Mouse (Mus musculus) CH12.LX (cell line): ENCODE results near the gene Chst8. TPM values are rescaled to one million over a fixed set of nuclear protein-coding genes. Genes with fewer than 3 reads are reported as not detected.

ENCODE experiments used
- DNase-seq: peaks from one replicate; pipeline ENCODE4 v3.0.0-alpha.2; 2013; ENCODE audit errors: extremely low read depth
- H3K27ac ChIP-seq: 2 replicates; pipeline ENCODE4 v1.5.1; 2012; ENCODE audit warnings: low read depth, mild to moderate bottlenecking, control low read depth, moderate library complexity; ENCODE audit not compliant: insufficient read depth
- H3K27me3 ChIP-seq: replicated peaks from 2 replicates; pipeline ENCODE3; 2012; ENCODE audit warnings: inconsistent platforms
- H3K36me3 ChIP-seq, 2 experiments: replicated peaks in 1 of 2; 2 replicates each; pipeline versions ENCODE3 to v1.6.1; 2012; ENCODE audit warnings: inconsistent platforms in 1 of 2, low read length in 1 of 2, mild to moderate bottlenecking in 1 of 2, mixed read lengths in 1 of 2, moderate library complexity in 1 of 2; ENCODE audit not compliant: control insufficient read depth in 1 of 2, insufficient read depth in 1 of 2
- H3K4me1 ChIP-seq, 2 experiments: 2 replicates each; pipeline ENCODE4 v1.6.1; 2012; ENCODE audit warnings: inconsistent platforms in 1 of 2, moderate library complexity in 1 of 2; ENCODE audit not compliant: insufficient read depth in 2 of 2, control insufficient read depth in 1 of 2
- H3K4me2 ChIP-seq: 2 replicates; pipeline ENCODE4 v1.6.1; 2012; ENCODE audit warnings: low read depth, mild to moderate bottlenecking, control low read depth; ENCODE audit not compliant: poor library complexity, insufficient read depth, severe bottlenecking
- H3K4me3 ChIP-seq, 3 experiments: fragments of 150-350 bp in 1 of 3; sonication (generic) in 1 of 3; replicated peaks in 1 of 3; 2 replicates each; pipeline versions ENCODE3 to v1.5.1; 2011 to 2012; ENCODE audit warnings: low read depth in 2 of 3, low read length in 2 of 3, mild to moderate bottlenecking in 2 of 3, moderate library complexity in 2 of 3, control low read depth in 1 of 3, improper control_type of control experiment in 1 of 3, inconsistent platforms in 1 of 3, mixed read lengths in 1 of 3; ENCODE audit not compliant: poor library complexity in 1 of 3
- H3K79me2 ChIP-seq: replicated peaks from 2 replicates; pipeline ENCODE4 v1.6.1; 2012; ENCODE audit warnings: mild to moderate bottlenecking, moderate library complexity; ENCODE audit not compliant: control insufficient read depth, poor library complexity, insufficient read depth, severe bottlenecking; ENCODE audit errors: extremely low read depth
- H3K9ac ChIP-seq: 2 replicates; pipeline ENCODE4 v1.6.1; 2012; ENCODE audit warnings: low read depth, mild to moderate bottlenecking, control low read depth, moderate library complexity; ENCODE audit not compliant: insufficient read depth
- H3K9me3 ChIP-seq: replicated peaks from 2 replicates; pipeline ENCODE3; 2012; ENCODE audit warnings: low read length, inconsistent platforms, mixed read lengths
- BHLHE40 ChIP-seq: IDR thresholded peaks from 2 replicates; pipeline ENCODE4 v1.6.1; 2011; ENCODE audit warnings: mild to moderate bottlenecking, low read depth, low read length, improper control_type of control experiment
- CHD2 ChIP-seq: IDR thresholded peaks from 2 replicates; pipeline ENCODE4 v1.6.1; 2011; ENCODE audit warnings: low read length, improper control_type of control experiment
- E2F4 ChIP-seq: IDR thresholded peaks from 2 replicates; pipeline ENCODE4 v1.6.1; 2011; ENCODE audit warnings: low read depth, low read length, improper control_type of control experiment; ENCODE audit not compliant: insufficient replicate concordance
- ETS1 ChIP-seq: conservative IDR thresholded peaks from 2 replicates; pipeline ENCODE4 v1.6.1; 2012; ENCODE audit warnings: low read depth, mild to moderate bottlenecking, inconsistent platforms, low read length, improper control_type of control experiment, moderate library complexity
- GABPA ChIP-seq: IDR thresholded peaks from 2 replicates; pipeline ENCODE4 v1.6.1; 2012; ENCODE audit warnings: low read depth, low read length, improper control_type of control experiment, inconsistent platforms; ENCODE audit not compliant: insufficient replicate concordance
- HCFC1 ChIP-seq: IDR thresholded peaks from 2 replicates; pipeline ENCODE4 v1.6.1; 2012; ENCODE audit warnings: low read depth, mild to moderate bottlenecking, inconsistent platforms, low read length, improper control_type of control experiment
- IRF4 ChIP-seq: IDR thresholded peaks from 2 replicates; pipeline ENCODE4 v1.6.1; 2014; ENCODE audit warnings: low read depth, mild to moderate bottlenecking, inconsistent platforms, low read length, improper control_type of control experiment
- JUN ChIP-seq: IDR thresholded peaks from 2 replicates; pipeline ENCODE4 v1.6.1; 2011; ENCODE audit warnings: low read depth, mild to moderate bottlenecking, low read length, improper control_type of control experiment, moderate library complexity; ENCODE audit not compliant: insufficient read depth
- KAT2A ChIP-seq: IDR thresholded peaks from 2 replicates; pipeline ENCODE4 v1.6.1; 2012; ENCODE audit warnings: low read length, improper control_type of control experiment, inconsistent platforms; ENCODE audit not compliant: insufficient replicate concordance
- MAFK ChIP-seq: IDR thresholded peaks from 2 replicates; pipeline ENCODE4 v1.6.1; 2011; ENCODE audit warnings: low read length, improper control_type of control experiment; ENCODE audit not compliant: insufficient replicate concordance
- MAX ChIP-seq: IDR thresholded peaks from 2 replicates; pipeline ENCODE4 v1.6.1; 2011; ENCODE audit warnings: low read length, improper control_type of control experiment
- MEF2A ChIP-seq: IDR thresholded peaks from 2 replicates; pipeline ENCODE4 v1.6.1; 2014; ENCODE audit warnings: low read depth, mild to moderate bottlenecking, inconsistent platforms, low read length, improper control_type of control experiment, borderline replicate concordance
- MXI1 ChIP-seq: IDR thresholded peaks from 2 replicates; pipeline ENCODE4 v1.6.1; 2011; ENCODE audit warnings: mild to moderate bottlenecking, low read depth, low read length, improper control_type of control experiment
- MYC ChIP-seq: IDR thresholded peaks from 2 replicates; pipeline ENCODE4 v1.6.1; 2011; ENCODE audit warnings: low read depth, mild to moderate bottlenecking, improper control_type of control experiment, low read length
- NELFE ChIP-seq: IDR thresholded peaks from 2 replicates; pipeline ENCODE4 v1.6.1; 2011; ENCODE audit warnings: low read depth, low read length, improper control_type of control experiment
- NRF1 ChIP-seq: IDR thresholded peaks from 2 replicates; pipeline ENCODE4 v1.6.1; 2014; ENCODE audit warnings: low read depth, mild to moderate bottlenecking, inconsistent platforms, low read length, improper control_type of control experiment, moderate library complexity
- PAX5 ChIP-seq: IDR thresholded peaks from 2 replicates; pipeline ENCODE4 v1.6.1; 2012; ENCODE audit warnings: low read length, inconsistent platforms, mixed read lengths
- POLR2A ChIP-seq: IDR thresholded peaks from 2 replicates; pipeline ENCODE4 v1.6.1; 2011; ENCODE audit warnings: low read depth, mild to moderate bottlenecking, improper control_type of control experiment, low read length
- POLR2AphosphoS2 ChIP-seq: IDR thresholded peaks from 2 replicates; pipeline ENCODE4 v1.6.1; 2011; ENCODE audit warnings: low read depth, low read length, improper control_type of control experiment
- RAD21 ChIP-seq: IDR thresholded peaks from 2 replicates; pipeline ENCODE4 v1.6.1; 2011; ENCODE audit warnings: low read depth, mild to moderate bottlenecking, low read length, improper control_type of control experiment, moderate library complexity
- RCOR1 ChIP-seq: conservative IDR thresholded peaks from 2 replicates; pipeline ENCODE4 v1.6.1; 2012; ENCODE audit warnings: low read depth, mild to moderate bottlenecking, inconsistent platforms, low read length, improper control_type of control experiment
- SIN3A ChIP-seq: IDR thresholded peaks from 2 replicates; pipeline ENCODE4 v1.6.1; 2012; ENCODE audit warnings: low read length, improper control_type of control experiment, inconsistent platforms
- SMC3 ChIP-seq: IDR thresholded peaks from 2 replicates; pipeline ENCODE4 v1.6.1; 2011; ENCODE audit warnings: low read depth, low read length, improper control_type of control experiment
- TBP ChIP-seq: conservative IDR thresholded peaks from 2 replicates; pipeline ENCODE4 v1.6.1; 2011; ENCODE audit warnings: low read depth, low read length, improper control_type of control experiment
- UBTF ChIP-seq: IDR thresholded peaks from 2 replicates; pipeline ENCODE4 v1.6.1; 2012; ENCODE audit warnings: low read depth, mild to moderate bottlenecking, inconsistent platforms, low read length, improper control_type of control experiment, moderate library complexity
- USF2 ChIP-seq: conservative IDR thresholded peaks from 2 replicates; pipeline ENCODE4 v1.6.1; 2011; ENCODE audit warnings: low read depth, low read length, improper control_type of control experiment
- ZC3H11A ChIP-seq: IDR thresholded peaks from 2 replicates; pipeline ENCODE4 v1.6.1; 2012; ENCODE audit warnings: low read depth, mild to moderate bottlenecking, inconsistent platforms, low read length, improper control_type of control experiment
- ZMIZ1 ChIP-seq: IDR thresholded peaks from 2 replicates; pipeline ENCODE4 v1.6.1; 2012; ENCODE audit warnings: low read depth, mild to moderate bottlenecking, inconsistent platforms, low read length, improper control_type of control experiment
- dilution Hi-C: fragments of 300-500 bp; cut with MboI; formaldehyde crosslinking; loops from 2 replicates; pipeline ENCODE4 v1.14.3; 2020; ENCODE audit warnings: low sequenced_read_pairs; ENCODE audit not compliant: extremely low pct_unique_long_range_greater_than_20kb, extremely low pct_ligation_motif_present
- in situ Hi-C: fragments of 300-500 bp; cut with MboI; formaldehyde crosslinking; loops from 3 replicates; pipeline ENCODE4 v1.14.3; 2019; ENCODE audit warnings: low sequenced_read_pairs, low pct_ligation_motif_present, low pct_unique_long_range_greater_than_20kb, mixed read lengths
- polyA plus RNA-seq: library from polyadenylated mRNA; unstranded; fragments of >175 nt; gene quantifications from 2 replicates; pipeline ENCODE4 v1.2.1, GENCODE M21; 2012; ENCODE audit warnings: low read depth; ENCODE audit not compliant: insufficient read length
- total RNA-seq, 2 experiments: library from RNA; depleted of rRNA; stranded (reverse); fragments of 300-350 nt in 1 of 2; fragments of >200 nt in 1 of 2; gene quantifications; 2 replicates each; pipeline ENCODE4 v1.2.3; 2012 to 2014

The Chst8 gene
- total and polyA plus RNA-seq, 3 experiments, result 0.13 to 0.27 (median 0.16) TPM

DNA sequence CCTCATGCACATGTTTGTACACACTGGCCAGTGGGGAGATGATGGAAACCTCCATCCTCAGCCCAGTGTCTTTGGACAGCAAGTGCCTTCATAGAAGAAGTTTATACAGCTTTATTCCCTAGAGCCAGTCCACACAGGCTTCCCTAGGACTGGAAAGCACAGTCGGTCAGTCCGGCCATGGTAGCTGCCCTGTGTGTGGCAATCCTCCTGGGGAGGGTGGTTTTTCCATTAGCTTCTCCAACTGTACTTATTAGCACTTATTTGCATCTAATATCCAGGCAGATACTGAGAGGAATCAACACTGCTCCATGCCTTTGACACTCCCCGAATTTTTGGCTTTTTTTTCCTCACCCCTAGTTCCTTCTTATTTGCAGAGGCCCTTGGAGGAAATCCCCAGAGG lies 2.3 kb upstream of the Chst8 start:
- H3K4me1 ChIP-seq, result no peaks in the 10 kb centered on the region
- in situ Hi-C loops (no loop called here), dilution Hi-C loops (no loop called here)
- no peak overlapping the region for H3K9ac ChIP-seq
- no peak overlapping the region for H3K27ac ChIP-seq
- no peaks in the 10 kb centered on the region for H3K36me3 ChIP-seq
- no peak overlapping the region for H3K4me3 ChIP-seq
- H3K27me3 ChIP-seq, result no peaks in the 10 kb centered on the region
- no peaks in the 10 kb centered on the region for H3K79me2 ChIP-seq
- no peak for TF ChIP-seq KAT2A
- no peak for TF ChIP-seq NRF1
- TF ChIP-seq HCFC1, result no peak
- no peak for TF ChIP-seq MYC
- no peak for TF ChIP-seq MAFK
- TF ChIP-seq IRF4, result no peak
- no peak for TF ChIP-seq TBP
- no peak for TF ChIP-seq SMC3
- no peak for TF ChIP-seq MXI1
- TF ChIP-seq JUN, result no peak
- TF ChIP-seq MAX, result no peak
- no peak for TF ChIP-seq SIN3A
- TF ChIP-seq PAX5, result no peak
- TF ChIP-seq E2F4, result no peak
- TF ChIP-seq GABPA, result no peak
- TF ChIP-seq UBTF, result no peak
- TF ChIP-seq BHLHE40, result no peak
- peaks cover 11% of the 10 kb centered on the region for H3K9me3 ChIP-seq
- no peak overlapping the region for H3K4me2 ChIP-seq
- no peak for DNase-seq

DNA sequence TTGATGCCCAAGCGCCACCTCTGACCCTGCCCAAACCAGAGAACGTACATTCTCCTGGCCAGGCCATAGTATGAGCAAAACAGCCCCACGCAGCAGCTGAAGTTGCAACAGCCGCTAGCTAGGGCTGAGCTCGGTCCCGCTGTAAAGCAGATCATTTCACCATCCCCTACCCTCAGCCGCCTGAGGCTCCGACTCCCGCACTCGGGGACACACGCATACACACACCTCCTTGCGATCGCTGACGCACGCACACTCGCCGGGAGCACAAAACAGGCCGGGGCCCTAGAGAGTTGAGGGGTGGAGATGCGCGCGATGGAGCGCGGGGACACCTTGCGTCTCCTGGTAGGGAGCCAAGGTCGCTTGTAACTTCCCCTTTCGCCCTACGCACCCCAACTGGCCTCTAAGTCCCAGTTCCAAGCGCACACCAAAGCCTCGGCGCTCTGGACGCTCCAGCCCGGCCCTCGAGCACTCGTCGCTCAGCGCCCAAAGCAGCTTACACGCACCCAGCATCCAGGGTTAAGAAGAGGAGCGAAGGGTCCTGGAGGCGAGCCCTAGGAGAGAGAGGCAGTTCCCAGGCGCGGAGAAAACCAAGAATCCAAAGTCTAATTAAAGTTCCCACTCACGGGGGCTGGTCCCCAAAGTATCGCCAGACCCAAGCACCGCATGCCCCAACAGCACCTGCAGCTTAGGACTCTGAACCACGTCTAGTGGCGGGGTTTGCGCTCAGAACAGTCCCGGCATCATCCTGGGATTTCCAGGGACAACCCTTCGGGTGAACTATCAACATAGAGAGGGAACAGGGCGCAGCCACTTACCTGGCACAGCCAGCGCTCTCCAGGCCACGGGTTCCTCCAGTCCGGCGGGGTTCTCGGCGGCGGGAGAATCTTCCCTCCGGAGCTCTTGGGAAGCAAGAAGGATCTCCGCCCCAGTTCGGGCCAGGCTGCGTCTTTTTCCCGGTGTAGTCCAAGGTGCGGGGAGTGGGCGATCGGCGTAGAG lies 682 bp downstream of the Chst8 start:
- H3K79me2 ChIP-seq, result no peaks in the 10 kb centered on the region
- in situ Hi-C loops (no loop called here), dilution Hi-C loops (no loop called here)
- no peaks in the 10 kb centered on the region for H3K4me1 ChIP-seq
- TF ChIP-seq POLR2AphosphoS2 (no peak), MAFK (no peak), MEF2A (no peak), RAD21 (no peak), SMC3 (no peak), GABPA (no peak), NELFE (no peak), ZMIZ1 (no peak), RCOR1 (no peak), ETS1 (no peak), USF2 (no peak), TBP (no peak), JUN (no peak), KAT2A (no peak), CHD2 (no peak), IRF4 (no peak), ZC3H11A (no peak), POLR2A (no peak)
- H3K4me2 ChIP-seq, result no peak overlapping the region
- no peak overlapping the region for H3K27ac ChIP-seq
- H3K9ac ChIP-seq, result no peak overlapping the region
- H3K9me3 ChIP-seq, result peaks cover 11% of the 10 kb centered on the region
- no peaks in the 10 kb centered on the region for H3K36me3 ChIP-seq
- DNase-seq, result no peak
- no peaks in the 10 kb centered on the region for H3K27me3 ChIP-seq
- H3K4me3 ChIP-seq, result no peak overlapping the region
